Comparison of ENCODE assay signal across 19 mouse cellular contexts in the genomic region with DNA sequence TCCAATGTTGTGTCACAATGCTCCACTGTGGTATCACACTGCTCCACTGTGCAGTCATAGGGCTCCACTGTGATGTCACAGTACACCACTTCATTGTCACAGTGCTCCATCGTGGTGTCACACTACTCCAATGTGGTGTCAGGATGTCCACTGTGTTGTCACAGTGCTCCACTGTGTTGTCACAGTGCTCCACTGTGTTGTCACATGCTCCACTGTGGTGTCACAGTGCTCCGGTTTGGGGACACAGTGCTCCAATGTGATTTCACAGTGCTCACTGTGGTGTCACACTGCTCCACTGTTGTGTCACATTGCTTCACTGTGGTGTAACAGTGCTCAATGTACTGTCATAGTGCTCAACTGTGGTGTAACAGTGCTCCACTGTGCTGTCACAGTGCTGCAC.
A peak's percentile ranks its signal among the peaks of the same experiment; 100 is the strongest.
DNase-seq lines count a peak whose midpoint lies in the region; ATAC-seq and TF ChIP-seq lines count a peak whose summit lies in the region.
"Had no signal": no experiment of that assay in that cellular context is flagged by ENCODE, and none has a peak within 500 bp of the region (broad histone marks: within the 10 kb centered on the region; RNA-seq: fewer than 3 reads in every experiment).

No protein-coding gene starts in this region.

- H3K79me2 ChIP-seq in MEL (ENCODE audit: control insufficient read depth, insufficient read depth, low read length, poor library complexity), result no peaks in the 10 kb centered on the region

- no peaks in the 10 kb centered on the region for H3K36me3 ChIP-seq in hindbrain, embryonic 14.5 days (replicated peaks; ENCODE audit: control insufficient read depth, insufficient read depth)
- no peaks in the 10 kb centered on the region for H3K36me3 ChIP-seq in hindbrain, embryonic 12.5 days
- no peaks in the 10 kb centered on the region for H3K36me3 ChIP-seq in MEL (ENCODE audit: control insufficient read depth in 1 of 2, insufficient read depth in 2 of 2, low read length in 2 of 2)
- no peaks in the 10 kb centered on the region for H3K36me3 ChIP-seq in liver, embryonic 14.5 days (replicated peaks; ENCODE audit: control insufficient read depth, insufficient read depth, low read depth)
- H3K36me3 ChIP-seq: embryonic facial prominence, embryonic 13.5 days; forebrain, embryonic 10.5 days; heart, embryonic 15.5 days; hindbrain, embryonic 15.5 days had no signal

- no peak for TF ChIP-seq CTCF in MEL (IDR thresholded peaks at IDR 0.05 in 2 of 3, conservative IDR thresholded peaks at IDR 0.05 in 1 of 3; ENCODE audit: control insufficient read depth in 1 of 3, insufficient read depth in 1 of 3, low read depth in 2 of 3, low read length in 3 of 3, poor library complexity in 1 of 3, severe bottlenecking in 1 of 3)
- TF ChIP-seq CTCF in liver, embryonic 14.5 days (IDR thresholded peaks at IDR 0.05; ENCODE audit: low read depth), result no peak

- no peak for TF ChIP-seq EP300 in MEL (IDR thresholded peaks at IDR 0.05; ENCODE audit: low read depth in 1 of 2, low read length in 2 of 2)
- no peak for TF ChIP-seq EP300 in liver, embryonic 14.5 days (IDR thresholded peaks at IDR 0.05; ENCODE audit: low read depth)

- no peaks in the 10 kb centered on the region for H3K27me3 ChIP-seq in hindbrain, embryonic 14.5 days (ENCODE audit: control insufficient read depth, insufficient read depth, low read length)
- H3K27me3 ChIP-seq in hindbrain, embryonic 12.5 days, result no peaks in the 10 kb centered on the region
- H3K27me3 ChIP-seq in MEL (ENCODE audit: control insufficient read depth in 1 of 2, insufficient read depth in 2 of 2, low read length in 2 of 2), result no peaks in the 10 kb centered on the region
- no peaks in the 10 kb centered on the region for H3K27me3 ChIP-seq in liver, embryonic 14.5 days (ENCODE audit: control insufficient read depth, insufficient read depth, low read length)
- H3K27me3 ChIP-seq: embryonic facial prominence, embryonic 13.5 days; heart, embryonic 15.5 days; hindbrain, embryonic 15.5 days had no signal

- no peak for TF ChIP-seq RAD21 in MEL (IDR thresholded peaks at IDR 0.05; ENCODE audit: low read depth, low read length)

- no peak overlapping the region for H3K9ac ChIP-seq in hindbrain, embryonic 14.5 days
- H3K9ac ChIP-seq in hindbrain, embryonic 12.5 days, result no peak overlapping the region
- H3K9ac ChIP-seq in MEL (ENCODE audit: control insufficient read depth, low read depth, low read length, poor library complexity, severe bottlenecking), result no peak overlapping the region
- no peak overlapping the region for H3K9ac ChIP-seq in liver, embryonic 14.5 days (replicated peaks)
- H3K9ac ChIP-seq: embryonic facial prominence, embryonic 13.5 days; heart, embryonic 15.5 days; hindbrain, embryonic 15.5 days had no signal

- H3K4me2 ChIP-seq in hindbrain, embryonic 14.5 days (replicated peaks), result no peak overlapping the region
- no peak overlapping the region for H3K4me2 ChIP-seq in hindbrain, embryonic 12.5 days (replicated peaks)
- no peak overlapping the region for H3K4me2 ChIP-seq in liver, embryonic 14.5 days (ENCODE audit: low read depth)
- H3K4me2 ChIP-seq: embryonic facial prominence, embryonic 13.5 days; heart, embryonic 15.5 days; hindbrain, embryonic 15.5 days; midbrain, embryonic 11.5 days had no signal

- TF ChIP-seq POLR2A in MEL (IDR thresholded peaks at IDR 0.05; ENCODE audit: control insufficient read depth in 1 of 2, insufficient read depth in 1 of 2, low read depth in 1 of 2, low read length in 2 of 2, poor library complexity in 1 of 2), result no peak

- H3K9me3 ChIP-seq in hindbrain, embryonic 14.5 days (ENCODE audit: control insufficient read depth, low read length), result peaks cover 76% of the 10 kb centered on the region
- H3K9me3 ChIP-seq in hindbrain, embryonic 12.5 days (replicated peaks), result peaks cover 89% of the 10 kb centered on the region
- H3K9me3 ChIP-seq in MEL (replicated peaks; ENCODE audit: insufficient read depth, low read length), result no peaks in the 10 kb centered on the region
- no peaks in the 10 kb centered on the region for H3K9me3 ChIP-seq in liver, embryonic 14.5 days (ENCODE audit: control insufficient read depth, low read length)

- H3K4me3 ChIP-seq in hindbrain, embryonic 14.5 days (replicated peaks; ENCODE audit: low read length), result no peak overlapping the region
- no peak overlapping the region for H3K4me3 ChIP-seq in hindbrain, embryonic 12.5 days
- no peak overlapping the region for H3K4me3 ChIP-seq in MEL (ENCODE audit: control insufficient read depth in 1 of 2, insufficient read depth in 1 of 2, low read depth in 2 of 2, low read length in 2 of 2)
- H3K4me3 ChIP-seq in liver, embryonic 14.5 days (ENCODE audit: insufficient read depth in 1 of 2, low read depth in 2 of 2, low read length in 2 of 2), result no peak overlapping the region
- H3K4me3 ChIP-seq: embryonic facial prominence, embryonic 13.5 days; forebrain, embryonic 10.5 days; heart, embryonic 15.5 days; hindbrain, embryonic 15.5 days had no signal

- DNase-seq in hindbrain, embryonic 14.5 days (ENCODE audit: low spot score), result no peak
- peak; percentile 6 for DNase-seq in MEL (ENCODE audit: low read depth, low spot score)
- DNase-seq in ZHBTc4 (ENCODE audit: low read depth, low spot score), result peak; percentile 0
- DNase-seq in liver, embryonic 14.5 days (ENCODE audit: low read depth in 3 of 3, low spot score in 3 of 3), result no peak
- DNase-seq in spleen, postnatal 36 days (ENCODE audit: low spot score in 2 of 2), result no peak
- no peak for DNase-seq in adrenal gland, adult 18-20 months (ENCODE audit: low spot score in 2 of 2)
- no peak for DNase-seq in cerebellum, adult 11-12 months
- DNase-seq: cerebellum, postnatal 25 days; kidney, adult 11 months; kidney, postnatal 4 days; layer of hippocampus, postnatal 36 days; right cerebral cortex, postnatal 25 days; thymus, adult 18-20 months had no signal

- WGBS in hindbrain, embryonic 14.5 days, result 84% methylated on average over 2 of the region's 2 CpGs
- WGBS in hindbrain, embryonic 12.5 days, result 81% methylated on average over 2 of the region's 2 CpGs
- 65% methylated on average over 2 of the region's 2 CpGs for WGBS in liver, embryonic 14.5 days (ENCODE audit: insufficient replicate concordance)

- no peaks in the 10 kb centered on the region for H3K4me1 ChIP-seq in hindbrain, embryonic 14.5 days (replicated peaks; ENCODE audit: control insufficient read depth, insufficient read depth, low read length)
- H3K4me1 ChIP-seq in hindbrain, embryonic 12.5 days, result no peaks in the 10 kb centered on the region
- H3K4me1 ChIP-seq in MEL (ENCODE audit: control insufficient read depth in 1 of 2, insufficient read depth in 2 of 2, low read length in 2 of 2), result no peaks in the 10 kb centered on the region
- no peaks in the 10 kb centered on the region for H3K4me1 ChIP-seq in liver, embryonic 14.5 days (replicated peaks; ENCODE audit: control insufficient read depth in 2 of 2, insufficient read depth in 2 of 2, low read length in 1 of 2)
- H3K4me1 ChIP-seq: embryonic facial prominence, embryonic 13.5 days; forebrain, embryonic 10.5 days; heart, embryonic 15.5 days; hindbrain, embryonic 15.5 days had no signal

- ATAC-seq in hindbrain, embryonic 14.5 days (ENCODE audit: low FRiP score), result peak; percentile 21; the same call in 1 of the 2 replicates
- ATAC-seq in hindbrain, embryonic 12.5 days (ENCODE audit: low FRiP score), result no peak
- peak; percentile 25 for ATAC-seq in liver, embryonic 14.5 days (ENCODE audit: insufficient read depth)

- no peak overlapping the region for H3K27ac ChIP-seq in hindbrain, embryonic 14.5 days
- H3K27ac ChIP-seq in hindbrain, embryonic 12.5 days, result no peak overlapping the region
- H3K27ac ChIP-seq in MEL (ENCODE audit: control insufficient read depth, low read depth, low read length), result no peak overlapping the region
- H3K27ac ChIP-seq in liver, embryonic 14.5 days, result no peak overlapping the region
- H3K27ac ChIP-seq: embryonic facial prominence, embryonic 13.5 days; forebrain, embryonic 10.5 days; heart, embryonic 15.5 days; hindbrain, embryonic 15.5 days had no signal

TF ChIP-seq in MEL, 35 proteins besides CTCF, POLR2A, EP300 and RAD21:
- TF ChIP-seq E2F4 (IDR thresholded peaks at IDR 0.05; ENCODE audit: borderline replicate concordance, low read depth, low read length) (no peak), POLR2AphosphoS5 (IDR thresholded peaks at IDR 0.05; ENCODE audit: borderline replicate concordance, low read depth, low read length) (no peak), UBTF (IDR thresholded peaks at IDR 0.05; ENCODE audit: borderline replicate concordance, insufficient read depth, low read depth, low read length) (no peak), RCOR1 (IDR thresholded peaks at IDR 0.05; ENCODE audit: low read depth, low read length) (no peak), MAZ (IDR thresholded peaks at IDR 0.05; ENCODE audit: low read depth, low read length) (no peak), GABPA (IDR thresholded peaks at IDR 0.05; ENCODE audit: low read depth, low read length) (no peak), ELF1 (IDR thresholded peaks at IDR 0.05; ENCODE audit: low read depth, low read length) (no peak), TCF12 (IDR thresholded peaks at IDR 0.05; ENCODE audit: low read depth, low read length) (no peak), CHD1 (IDR thresholded peaks at IDR 0.05; ENCODE audit: low read depth, low read length) (no peak), SMC3 (IDR thresholded peaks at IDR 0.05; ENCODE audit: low read depth, low read length) (no peak), MYB (IDR thresholded peaks at IDR 0.05; ENCODE audit: low read depth, low read length) (no peak)

Comparison
In these comparisons a context has a peak if more than half of its experiments do, and no peak if none do; other contexts are left out.
1. DNase-seq: peak in MEL (single experiment) and ZHBTc4 (single experiment); none in hindbrain, embryonic 14.5 days (single experiment), liver, embryonic 14.5 days (0 of 3), spleen, postnatal 36 days (0 of 2), adrenal gland, adult 18-20 months (0 of 2) and cerebellum, adult 11-12 months (single experiment).